Mouse (Mus musculus): Measurements from ENCODE around the gene Ndufa13.

The Ndufa13 gene

DNA sequence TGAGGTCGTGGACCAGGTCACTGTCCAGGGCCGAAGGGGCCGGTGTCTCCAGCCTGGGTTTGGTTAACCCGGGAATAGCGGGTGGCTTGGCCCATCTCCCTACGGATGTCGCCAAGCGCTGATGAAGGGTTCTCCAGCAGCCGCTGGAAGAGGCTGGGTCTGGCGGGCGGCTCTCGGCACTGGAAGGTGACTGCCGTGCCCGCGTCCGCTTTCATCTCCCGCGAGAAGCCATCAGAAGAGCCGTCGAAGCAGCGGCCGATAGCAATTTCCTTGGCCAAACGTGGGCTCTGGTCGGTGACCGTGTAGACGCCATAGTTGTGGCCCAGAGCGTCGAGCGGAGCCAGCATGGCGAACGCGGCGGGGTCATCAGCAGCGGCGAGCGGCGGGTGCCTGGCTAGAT, 21.5 kb downstream of the Ndufa13 start:
- no peak for DNase-seq (ENCODE audit: low spot score in 2 of 2)

DNA sequence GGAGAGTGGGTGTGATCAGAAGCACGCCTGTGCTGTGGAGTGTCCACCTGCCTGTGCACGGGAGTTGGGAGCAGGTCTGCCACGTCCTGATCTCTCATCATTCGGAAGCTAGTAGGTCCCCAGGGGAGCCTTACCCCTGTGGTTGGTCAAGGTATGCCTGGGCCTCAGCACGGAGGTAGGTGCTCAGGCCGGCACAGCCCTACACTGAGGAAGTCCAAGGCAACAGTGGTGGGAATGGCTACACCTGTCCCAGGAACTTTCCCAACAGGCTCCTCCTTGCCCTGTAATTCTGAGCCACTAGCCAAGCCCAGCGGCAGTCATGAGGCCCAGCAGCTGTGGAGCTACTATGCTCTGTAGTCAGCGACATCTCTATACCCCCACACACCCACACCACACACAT, 22.7 kb downstream of the Ndufa13 start:
- no peak for DNase-seq (ENCODE audit: low spot score in 2 of 2)

DNA sequence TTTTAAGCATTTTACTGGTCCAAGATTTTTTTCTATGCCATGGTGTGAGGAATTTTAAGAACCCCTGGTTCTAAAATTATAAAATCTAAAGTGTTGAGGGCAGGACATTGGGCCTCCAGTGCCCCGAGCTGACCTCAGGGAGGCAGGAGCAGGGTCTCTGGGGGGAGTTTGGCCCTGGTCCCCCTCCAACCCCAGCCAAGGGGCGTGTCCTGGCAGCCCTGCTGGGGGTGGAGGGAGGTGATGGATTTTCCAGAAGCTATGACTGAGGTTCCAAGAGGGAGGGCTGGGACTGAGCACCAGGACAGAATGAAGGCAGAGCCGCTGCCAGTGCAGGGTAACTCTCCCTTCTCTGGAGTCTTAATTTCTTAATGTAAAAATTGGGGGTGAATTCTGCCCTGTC, 24.4 kb downstream of the Ndufa13 start:
- no peak for DNase-seq (ENCODE audit: low spot score in 2 of 2)

DNA sequence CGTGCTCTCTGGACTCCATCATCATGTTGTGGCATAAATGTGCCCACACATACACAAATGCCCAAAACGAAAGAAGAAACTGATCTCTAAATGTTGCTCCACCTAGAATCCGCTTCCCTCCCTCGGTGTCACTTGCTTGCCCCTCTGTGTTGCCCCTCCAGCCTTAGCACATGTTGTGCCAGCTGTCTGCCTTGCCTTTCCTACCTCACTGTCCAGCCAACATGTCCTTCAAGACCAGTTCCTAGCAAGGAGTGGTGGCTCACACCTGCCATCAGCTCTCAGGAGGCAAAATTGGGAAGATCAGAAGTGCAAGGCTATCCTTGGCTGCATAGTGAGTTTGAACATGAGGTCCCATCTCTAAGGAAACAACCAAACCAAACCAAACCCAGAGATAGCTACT, 25.0 kb downstream of the Ndufa13 start:
- DNase-seq (ENCODE audit: low spot score in 2 of 2) = no peak

DNA sequence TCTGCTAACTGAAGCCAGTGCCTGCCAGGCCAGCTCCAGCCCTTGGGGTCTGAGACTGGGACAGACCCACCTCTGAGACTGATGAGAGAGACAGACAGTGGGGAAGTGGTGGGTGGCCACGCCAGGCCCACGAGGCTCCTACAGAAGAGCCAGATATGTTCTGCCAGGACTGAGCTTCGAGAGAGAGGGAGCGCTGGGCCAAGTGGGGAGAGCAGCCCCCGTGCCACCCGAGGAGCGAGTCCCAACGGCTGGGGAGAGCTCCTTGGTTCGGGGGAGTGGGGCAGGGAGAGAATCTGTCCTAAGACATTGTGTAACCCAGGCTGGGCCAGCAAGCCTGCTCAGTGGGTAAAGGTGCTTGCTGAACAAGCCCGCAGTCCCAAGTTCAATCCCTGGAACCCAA, 25.4 kb downstream of the Ndufa13 start:
- no peak for DNase-seq (ENCODE audit: low spot score in 2 of 2)

DNA sequence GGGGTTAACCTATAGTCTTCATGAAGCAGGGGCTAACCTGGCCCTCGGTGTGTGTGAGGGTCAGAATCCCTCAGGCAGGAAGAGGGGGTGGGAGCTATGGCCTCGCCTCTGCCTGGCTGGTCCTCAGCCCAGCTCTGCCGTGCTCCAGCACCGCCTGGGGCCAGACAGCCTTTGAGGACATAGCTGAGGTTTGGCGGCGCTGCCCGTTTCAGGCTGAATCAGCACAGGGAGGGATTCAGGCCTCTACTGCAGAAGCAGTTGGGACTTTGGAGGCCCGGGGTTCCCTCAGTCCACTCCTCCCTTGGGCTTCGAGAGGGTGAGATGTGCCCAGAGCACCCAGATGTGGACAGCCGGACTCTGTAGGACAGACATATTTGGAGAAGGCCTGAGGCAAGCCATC, 26.3 kb downstream of the Ndufa13 start:
- no peak for DNase-seq (ENCODE audit: low spot score in 2 of 2)

DNA sequence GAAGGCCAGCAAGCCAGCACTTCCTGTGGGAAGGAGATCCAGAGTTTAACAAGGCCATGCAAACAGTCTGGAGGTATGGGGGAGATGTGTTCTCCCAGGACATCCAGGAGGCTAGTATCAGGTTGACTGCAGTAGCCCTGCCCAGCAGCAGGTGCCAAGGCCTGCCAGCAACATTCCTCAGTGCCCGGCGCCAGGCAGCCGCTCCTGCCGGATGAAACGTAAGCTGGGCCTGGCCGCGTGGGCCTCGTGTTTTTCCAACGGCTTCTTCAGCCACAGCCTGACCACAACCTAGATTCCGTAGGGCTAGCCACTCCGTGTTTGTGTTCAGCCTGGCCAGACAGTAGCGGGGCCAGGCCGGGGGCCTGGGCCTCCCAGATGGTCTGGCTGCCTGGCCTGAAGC, 27.7 kb downstream of the Ndufa13 start:
- DNase-seq (ENCODE audit: low spot score in 2 of 2) = no peak

DNA sequence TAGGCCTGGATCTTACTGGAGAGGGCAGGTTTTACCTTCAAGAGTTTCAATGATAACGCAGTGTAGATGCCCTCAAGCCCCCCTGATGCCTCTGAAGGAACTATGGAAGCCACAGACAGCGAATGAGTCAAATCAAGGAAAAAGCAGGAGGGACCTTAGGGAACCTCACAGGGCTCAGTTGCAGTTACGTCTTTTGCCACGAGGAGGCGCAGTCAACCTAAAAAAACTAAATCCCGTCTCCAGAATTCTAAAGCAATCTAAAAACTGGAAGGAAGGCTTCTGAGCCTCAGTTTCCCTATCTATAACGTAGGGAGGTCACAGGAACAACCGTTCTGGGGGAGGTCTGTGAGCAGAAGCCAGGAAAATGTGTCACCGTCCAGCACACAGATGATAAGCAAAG, 28.2 kb downstream of the Ndufa13 start:
- DNase-seq (ENCODE audit: low spot score in 2 of 2) = peak in 1 of 2 experiments; percentile 58

DNA sequence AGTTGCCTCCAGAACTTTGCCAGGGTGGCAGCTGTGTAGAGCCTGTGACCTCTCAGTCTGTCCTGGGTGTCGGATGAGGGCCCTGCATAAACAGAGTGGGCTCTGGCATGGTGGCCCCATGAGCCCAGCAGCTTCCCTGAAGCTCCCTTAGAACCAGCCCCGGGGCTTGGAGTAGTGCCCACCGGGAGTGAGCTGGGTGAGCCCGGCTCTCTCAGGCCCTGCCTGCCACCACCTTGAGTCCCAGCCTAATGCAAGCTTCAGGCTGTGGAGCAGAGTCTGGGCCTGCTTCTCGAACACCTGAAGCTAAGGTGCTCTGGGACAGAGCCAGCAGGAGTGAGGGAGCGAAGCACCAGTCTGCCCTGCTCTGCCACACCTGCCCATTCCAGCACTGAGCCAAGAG, 31.5 kb downstream of the Ndufa13 start:
- DNase-seq (ENCODE audit: low spot score in 2 of 2) = no peak

DNA sequence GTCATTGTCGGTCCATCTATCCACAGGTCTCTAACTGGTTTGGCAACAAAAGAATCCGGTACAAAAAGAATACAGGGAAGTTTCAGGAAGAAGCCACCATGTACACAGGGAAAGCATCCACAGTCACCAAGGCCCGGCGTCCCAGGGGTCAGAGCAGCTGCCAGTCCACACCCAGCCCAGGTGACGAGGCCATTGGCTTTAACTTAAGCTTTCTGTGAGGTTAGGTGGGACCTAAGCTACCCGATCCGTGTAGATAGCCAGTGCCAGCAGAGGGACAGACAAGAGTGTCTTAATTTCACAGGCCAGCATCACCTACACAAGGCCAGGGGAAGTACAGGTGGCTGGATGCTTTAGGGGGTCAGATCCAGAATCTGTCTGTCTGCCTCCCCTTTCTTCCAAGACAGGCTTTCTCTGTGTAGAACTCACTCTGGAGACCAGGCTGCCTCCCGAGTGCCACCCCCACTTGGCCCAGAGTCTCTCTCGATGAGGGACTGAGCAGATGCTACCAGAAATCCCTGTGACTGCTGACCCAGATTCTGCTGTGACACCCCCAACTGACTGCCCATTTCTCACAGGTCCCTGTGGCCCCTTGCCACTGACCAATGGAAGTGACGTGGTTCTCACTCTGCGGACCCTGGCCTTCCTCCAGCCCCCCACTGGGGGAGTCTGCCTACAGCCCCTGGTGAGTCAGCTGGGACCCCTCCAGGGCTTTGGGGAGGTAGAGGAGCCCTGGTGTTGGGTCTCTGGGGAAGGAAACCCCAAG, 32.2 kb downstream of the Ndufa13 start:
- no peak for DNase-seq (ENCODE audit: low spot score in 2 of 2)

DNA sequence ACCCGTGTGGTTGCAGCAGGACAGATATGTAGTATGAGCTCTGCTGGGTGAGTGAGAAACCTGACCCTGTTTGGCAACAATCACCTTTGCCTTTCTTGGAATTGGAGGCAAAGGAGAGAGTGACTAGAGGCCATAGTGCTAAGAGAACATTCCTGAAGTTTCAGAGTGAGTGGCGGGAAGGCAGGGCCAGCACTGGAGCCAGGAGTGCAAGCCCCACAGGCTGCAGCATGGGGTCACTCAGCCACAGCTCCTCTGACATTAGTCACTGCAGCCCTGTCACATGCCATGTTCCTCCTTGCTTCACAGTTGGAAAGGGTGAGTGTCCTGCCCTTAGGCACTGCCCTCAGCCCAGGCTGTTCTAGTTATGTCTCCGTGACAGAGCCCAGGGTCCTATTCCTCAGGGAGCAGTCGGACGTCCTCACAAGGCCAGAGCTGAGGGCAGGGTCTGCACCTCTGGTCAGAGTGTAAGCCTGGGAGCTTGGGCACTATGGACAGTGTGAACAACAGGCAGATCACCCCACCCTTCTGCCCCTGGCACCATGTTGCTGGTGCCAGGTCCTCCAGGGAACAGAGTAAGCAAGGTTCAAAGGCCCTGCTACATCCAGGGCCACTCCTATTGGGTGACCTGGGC, 34.5 kb downstream of the Ndufa13 start:
- DNase-seq (ENCODE audit: low spot score in 2 of 2) = no peak

DNA sequence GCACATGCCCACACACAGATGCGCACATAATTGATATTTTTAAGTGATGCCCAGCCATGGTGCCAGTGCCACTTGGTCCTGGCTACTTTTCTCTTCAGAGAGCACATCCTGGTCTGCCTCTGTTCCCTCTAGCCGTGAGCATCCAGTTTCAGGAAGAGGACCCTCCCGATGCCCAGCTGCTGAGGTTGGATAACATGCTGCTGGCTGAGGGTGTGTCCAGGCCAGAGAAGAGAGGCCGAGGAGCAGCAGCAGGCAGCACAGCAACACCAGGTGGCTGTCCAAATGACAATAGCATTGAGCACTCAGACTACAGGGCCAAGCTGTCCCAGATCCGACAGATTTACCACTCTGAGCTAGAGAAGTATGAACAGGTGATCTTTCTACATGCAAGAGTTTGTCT, 38.2 kb downstream of the Ndufa13 start:
- DNase-seq (ENCODE audit: low spot score in 2 of 2) = no peak

DNA sequence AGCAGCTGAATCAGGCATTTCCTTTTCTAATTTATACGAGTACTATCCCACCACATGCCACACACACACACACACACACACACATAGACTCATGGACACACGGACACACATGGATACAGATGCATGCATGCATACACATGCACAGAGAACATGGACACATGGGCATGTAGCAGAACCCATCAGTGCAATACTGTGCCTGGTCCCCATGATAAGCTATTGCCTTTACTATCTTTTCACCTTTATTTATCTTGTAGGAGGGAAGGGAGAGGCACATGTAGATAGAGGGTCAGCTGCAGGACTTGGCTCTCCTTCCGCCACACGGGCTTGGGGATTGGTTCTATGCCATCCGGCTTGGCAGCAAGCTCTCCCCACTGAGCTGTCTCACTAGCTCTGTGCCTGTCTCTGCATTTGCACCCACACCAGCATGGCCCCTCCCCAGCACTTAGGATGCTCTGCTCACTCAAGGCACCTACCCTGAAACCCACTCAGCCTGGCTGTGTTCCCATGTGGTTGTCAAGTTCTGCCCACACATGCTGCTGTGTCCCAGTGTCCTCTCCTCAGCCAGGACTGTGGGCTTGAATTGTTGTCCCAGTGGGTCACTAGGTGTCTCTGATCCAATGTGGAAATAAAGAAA, 38.9 kb downstream of the Ndufa13 start:
- no peak for DNase-seq (ENCODE audit: low spot score in 2 of 2)

DNA sequence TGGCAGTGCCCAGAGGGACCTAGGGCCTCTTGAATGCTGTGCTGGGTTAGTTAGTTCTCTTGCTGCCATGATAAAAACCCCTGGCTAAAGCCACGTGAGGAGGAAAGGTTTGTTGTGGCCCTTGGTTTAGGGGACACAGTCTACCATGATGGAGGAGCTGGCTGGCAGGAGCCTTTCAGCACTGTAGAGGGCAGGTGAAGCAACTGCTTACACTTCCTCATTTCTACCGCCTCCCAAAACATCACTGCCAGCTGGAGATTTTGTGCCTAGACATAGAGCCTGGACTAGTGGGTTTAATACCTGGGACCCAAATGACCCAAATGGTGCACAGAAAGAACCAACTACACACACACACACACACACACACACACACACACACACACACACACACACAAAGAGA, 41.1 kb downstream of the Ndufa13 start:
- no peak for DNase-seq (ENCODE audit: low spot score in 2 of 2)

DNA sequence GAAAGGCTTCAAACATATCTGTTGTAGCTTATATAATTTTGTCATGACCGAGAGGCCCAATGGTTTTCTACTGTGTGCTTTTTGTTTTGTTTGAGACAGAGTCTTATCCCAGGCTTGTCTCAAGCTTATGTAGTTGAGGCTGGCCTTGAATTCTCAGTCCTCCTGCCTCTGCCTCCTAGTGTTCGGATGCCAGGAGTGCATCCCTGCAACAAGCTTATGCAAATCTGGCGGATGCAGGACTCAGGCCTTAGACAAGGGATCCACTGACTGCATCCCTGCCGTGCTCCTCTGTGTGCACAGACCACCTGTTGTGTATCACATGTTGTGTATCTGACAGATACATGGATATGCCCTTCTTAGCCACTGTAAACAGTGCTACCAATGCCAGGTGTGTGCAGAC, 41.6 kb downstream of the Ndufa13 start:
- no peak for DNase-seq (ENCODE audit: low spot score in 2 of 2)

DNA sequence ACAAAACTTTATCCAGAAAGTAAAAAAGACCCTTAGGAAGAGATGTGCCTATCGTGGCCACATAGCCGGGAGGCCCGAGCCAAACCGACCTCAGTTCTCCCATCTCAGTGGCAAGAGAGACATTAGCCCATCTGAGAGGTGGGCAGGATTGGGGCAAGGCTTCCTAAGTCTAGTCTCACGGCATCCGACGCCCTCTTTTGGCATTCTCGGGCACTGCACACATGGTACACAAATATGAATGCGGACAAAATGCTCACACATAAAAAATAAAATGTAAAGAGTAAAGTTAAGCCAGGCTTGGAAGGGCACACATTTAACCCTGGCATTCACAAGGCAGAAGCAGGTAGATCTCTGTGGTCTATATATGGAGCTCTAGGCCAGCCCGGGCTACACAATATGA, 48.5 kb downstream of the Ndufa13 start:
- no peak for DNase-seq (ENCODE audit: low spot score in 2 of 2)

DNA sequence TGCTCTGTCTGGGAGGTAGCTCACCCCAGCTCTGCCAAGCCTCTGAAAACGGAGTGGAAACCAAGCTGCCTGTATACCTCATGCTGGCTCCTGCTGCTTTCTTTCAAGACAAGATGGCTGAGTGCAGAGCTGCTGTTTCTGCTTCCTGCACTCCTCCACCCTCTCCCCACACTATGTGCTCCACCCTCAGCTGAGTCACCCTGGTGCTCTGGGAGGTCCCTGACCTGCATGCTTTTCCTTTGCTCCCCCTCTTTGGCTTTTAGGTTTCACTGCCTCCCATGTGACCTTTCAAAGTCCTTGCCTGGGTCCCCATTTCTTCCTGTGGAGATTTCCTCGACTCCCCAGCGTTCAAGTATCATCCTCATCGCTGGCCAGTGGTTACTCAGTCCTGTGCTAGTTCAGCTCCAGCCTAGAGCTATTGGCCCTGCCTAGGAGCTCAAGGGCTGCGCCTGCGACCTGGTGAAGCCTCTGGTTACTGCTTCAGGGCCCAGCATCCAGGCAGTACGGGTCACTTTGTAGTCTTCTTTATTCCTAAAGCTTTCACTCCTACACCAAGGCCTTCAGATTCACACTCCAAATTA, 51.3 kb downstream of the Ndufa13 start:
- no peak for DNase-seq (ENCODE audit: low spot score in 2 of 2)

DNA sequence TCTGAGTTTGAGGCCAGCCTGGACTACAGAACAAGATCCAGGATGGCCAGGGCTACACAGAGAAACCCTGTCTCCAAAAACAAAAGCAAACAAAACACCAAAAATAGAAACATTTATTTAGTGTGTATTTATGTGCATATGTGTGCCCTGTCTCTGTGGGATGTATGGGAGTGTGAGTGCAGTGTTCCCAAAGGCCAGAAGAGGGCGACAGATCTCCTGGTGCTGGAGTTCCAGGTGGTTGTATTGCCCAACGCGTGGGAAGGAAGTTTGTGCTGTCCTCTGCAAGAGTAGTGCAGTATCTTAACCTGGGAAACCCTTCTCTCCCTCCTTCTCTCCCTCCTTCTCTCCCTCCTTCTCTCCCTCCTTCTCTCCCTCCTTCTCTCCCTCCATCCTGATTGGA, 52.5 kb downstream of the Ndufa13 start:
- no peak for DNase-seq (ENCODE audit: low spot score in 2 of 2)

DNA sequence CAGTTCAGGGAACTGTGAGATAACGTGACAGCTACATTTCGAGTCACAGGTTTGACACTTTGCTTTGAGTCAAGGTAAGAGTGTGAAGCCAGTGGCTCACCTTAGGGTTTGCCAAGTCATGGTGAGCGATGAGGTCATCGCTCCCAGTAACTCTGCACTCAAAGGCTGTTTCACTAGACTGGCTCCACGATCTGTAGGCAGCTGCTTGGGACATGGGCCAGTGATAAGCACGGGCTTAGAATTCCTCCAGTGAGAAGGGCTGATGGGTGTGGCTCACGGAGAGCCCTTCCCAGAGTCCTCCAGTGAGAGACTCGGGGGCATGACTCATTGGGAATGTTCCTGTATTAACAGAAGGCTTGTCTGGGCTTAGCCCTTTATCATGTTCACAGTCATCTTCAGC, 53.4 kb downstream of the Ndufa13 start:
- DNase-seq (ENCODE audit: low spot score in 2 of 2) = no peak

DNA sequence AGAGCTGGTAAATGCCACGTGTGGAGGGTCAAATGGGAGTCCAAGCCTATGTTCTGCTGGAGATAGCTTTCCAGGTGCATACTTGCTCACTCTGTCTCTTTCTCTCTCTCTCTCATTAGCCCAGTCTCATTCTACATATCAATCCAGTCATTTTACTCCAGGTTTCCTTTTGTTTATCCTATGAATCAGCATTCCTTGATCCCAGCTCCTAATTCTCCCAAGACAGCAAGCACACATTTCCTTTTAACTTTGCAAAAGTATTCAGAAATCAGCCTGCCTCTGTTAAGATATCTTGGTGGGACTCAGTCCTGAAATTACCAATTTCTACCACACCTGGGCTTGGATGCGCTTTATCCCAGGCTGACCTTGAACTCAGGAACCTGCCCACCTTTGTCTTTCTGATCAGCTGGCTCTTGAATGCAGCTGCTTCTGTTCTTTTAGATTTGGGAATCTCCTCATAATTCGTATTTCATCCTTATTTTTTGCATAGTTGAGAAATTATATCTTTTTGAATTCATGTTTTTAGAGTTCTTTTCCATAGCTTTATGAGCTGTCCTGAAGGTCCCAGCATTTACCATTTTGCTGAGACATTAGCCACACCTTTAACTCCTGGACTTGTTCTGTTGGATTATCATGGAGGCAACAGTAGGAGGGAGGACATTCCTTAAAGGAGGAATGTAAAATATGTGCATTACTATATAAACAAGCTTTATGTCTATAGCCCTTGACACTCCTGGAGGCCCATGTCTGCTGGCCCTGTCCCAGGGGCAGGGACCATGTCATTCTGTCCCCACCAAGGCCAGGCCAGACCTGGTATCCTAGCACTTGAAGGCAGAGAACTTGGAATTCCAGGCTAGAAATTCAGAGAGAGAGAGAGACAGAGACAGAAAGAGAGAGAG, 54.9 kb downstream of the Ndufa13 start:
- no peak for DNase-seq (ENCODE audit: low spot score in 2 of 2)

Measured in frontal cortex, postnatal 10 days (tissue).